Mouse (Mus musculus) ES-E14 (cell line): ENCODE results near the gene Padi2. TPM values are rescaled to one million over a fixed set of nuclear protein-coding genes. Genes with fewer than 3 reads are reported as not detected.

Experiments
- DNase-seq: peaks from one replicate; pipeline ENCODE4 v3.0.0-alpha.2; 2013; ENCODE audit warnings: low read depth, low spot score
- H3K27ac ChIP-seq: 2 replicates; pipeline ENCODE4 v1.5.1; 2012; ENCODE audit warnings: low read depth, mild to moderate bottlenecking, low read length, moderate library complexity, mixed read lengths; ENCODE audit not compliant: poor library complexity, insufficient read depth, severe bottlenecking
- H3K36me3 ChIP-seq: 2 replicates; pipeline ENCODE4 v1.6.1; 2012; ENCODE audit warnings: mild to moderate bottlenecking, low read length, moderate library complexity, mixed read lengths; ENCODE audit not compliant: control insufficient read depth, poor library complexity, insufficient read depth, severe bottlenecking
- H3K4me1 ChIP-seq, 2 experiments: fragments of 150-350 bp in 1 of 2; sonication (generic) in 1 of 2; 2 replicates each; pipeline ENCODE4 v1.6.1; 2012; ENCODE audit warnings: low read length in 2 of 2, mild to moderate bottlenecking in 1 of 2, mixed read lengths in 1 of 2; ENCODE audit not compliant: control insufficient read depth in 2 of 2, insufficient read depth in 2 of 2, poor library complexity in 1 of 2
- H3K4me3 ChIP-seq, 2 experiments: fragments of 150-350 bp in 1 of 2; sonication (generic) in 1 of 2; 2 replicates each; pipeline ENCODE4 v1.5.1; 2012; ENCODE audit warnings: low read length in 2 of 2, low read depth in 1 of 2, mild to moderate bottlenecking in 1 of 2, mixed read lengths in 1 of 2; ENCODE audit not compliant: insufficient read depth in 1 of 2, poor library complexity in 1 of 2, severe bottlenecking in 1 of 2
- H3K9ac ChIP-seq: 2 replicates; pipeline ENCODE4 v1.6.1; 2012; ENCODE audit warnings: low read depth, mild to moderate bottlenecking, low read length, mixed read lengths; ENCODE audit not compliant: poor library complexity, insufficient read depth, severe bottlenecking
- H3K9me3 ChIP-seq: fragments of 150-350 bp; sonication (generic); 2 replicates; pipeline ENCODE4 v1.6.1; 2012; ENCODE audit warnings: low read depth, mild to moderate bottlenecking, low read length; ENCODE audit not compliant: control insufficient read depth, insufficient read depth
- CHD2 ChIP-seq: IDR thresholded peaks from 2 replicates; pipeline ENCODE4 v1.6.1; 2014; ENCODE audit warnings: mild to moderate bottlenecking, low read depth, low read length, inconsistent platforms
- HCFC1 ChIP-seq: IDR thresholded peaks from 2 replicates; pipeline ENCODE4 v1.6.1; 2012; ENCODE audit warnings: low read length, inconsistent platforms, borderline replicate concordance; ENCODE audit not compliant: insufficient read depth
- MAFK ChIP-seq: IDR thresholded peaks from 2 replicates; pipeline ENCODE4 v1.6.1; 2014; ENCODE audit warnings: mild to moderate bottlenecking, low read depth, low read length, inconsistent platforms; ENCODE audit not compliant: insufficient read depth
- ZC3H11A ChIP-seq: IDR thresholded peaks from 2 replicates; pipeline ENCODE4 v1.6.1; 2012; ENCODE audit warnings: low read depth, mild to moderate bottlenecking, inconsistent platforms, low read length, borderline replicate concordance
- ZNF384 ChIP-seq: IDR thresholded peaks from 2 replicates; pipeline ENCODE4 v1.6.1; 2012; ENCODE audit warnings: low read depth, low read length, inconsistent platforms
- in situ Hi-C, 2 experiments: fragments of 600-800 bp; cut with MboI; formaldehyde crosslinking; loops; one replicate each; pipeline ENCODE4 v1.15.1; 2025; ENCODE audit warnings: low sequenced_read_pairs in 2 of 2, inconsistent platforms in 1 of 2; ENCODE audit not compliant: unreplicated experiment in 2 of 2
- total RNA-seq: library from RNA; depleted of rRNA; stranded (reverse); fragments of 300-350 nt; gene quantifications from 2 replicates; pipeline ENCODE4 v1.2.3, GENCODE M21; 2012

Gene Padi2
- total RNA-seq, 1 experiment, result 0.94 TPM

- TF ChIP-seq HCFC1 (no peak), MAFK (no peak), ZNF384 (no peak), CHD2 (no peak), ZC3H11A (no peak)
- no peak overlapping the region for H3K9ac ChIP-seq
- H3K27ac ChIP-seq, result no peak overlapping the region
- DNase-seq, result no peak
- H3K36me3 ChIP-seq, result no peaks in the 10 kb centered on the region
- no peak overlapping the region for H3K4me3 ChIP-seq
- in situ Hi-C loops, result no loop called here
- peaks cover 0 to 4% of the 10 kb centered on the region in 2 experiments; a peak in 2 of 4 replicates for H3K4me1 ChIP-seq
- H3K9me3 ChIP-seq, result no peaks in the 10 kb centered on the region
These were observed 33.1 kb upstream of the Padi2 start for GRCm38 (mm10) chr4:140873011-140873410.

- H3K4me3 ChIP-seq, result no peak overlapping the region
- no peak overlapping the region for H3K27ac ChIP-seq
- no peaks in the 10 kb centered on the region for H3K4me1 ChIP-seq
- TF ChIP-seq ZNF384 (no peak), MAFK (no peak), HCFC1 (no peak), ZC3H11A (no peak)
- no peaks in the 10 kb centered on the region for H3K9me3 ChIP-seq
- no peaks in the 10 kb centered on the region for H3K36me3 ChIP-seq
- no peak overlapping the region for H3K9ac ChIP-seq
- no peak for DNase-seq
- in situ Hi-C loops, result no loop called here
These were observed 30.0 kb upstream of the Padi2 start for GRCm38 (mm10) chr4:140876161-140876560.

GRCm38 (mm10) chr4:140876681-140877080, 29.5 kb upstream of the Padi2 start:
- no peaks in the 10 kb centered on the region for H3K9me3 ChIP-seq
- H3K36me3 ChIP-seq, result no peaks in the 10 kb centered on the region
- no peak for TF ChIP-seq ZC3H11A
- TF ChIP-seq CHD2, result no peak
- no peak for TF ChIP-seq HCFC1
- TF ChIP-seq MAFK, result no peak
- H3K9ac ChIP-seq, result no peak overlapping the region
- in situ Hi-C loops, result no loop called here
- peaks cover 0 to under 1% of the 10 kb centered on the region in 2 experiments; a peak in 1 of 4 replicates for H3K4me1 ChIP-seq
- no peak overlapping the region for H3K4me3 ChIP-seq
- no peak for DNase-seq
- H3K27ac ChIP-seq, result no peak overlapping the region

- in situ Hi-C loops, result no loop called here
These were observed 28.7 kb upstream of the Padi2 start for GRCm38 (mm10) chr4:140877441-140877840.

GRCm38 (mm10) chr4:140878655-140879054, 27.5 kb upstream of the Padi2 start:
- H3K9ac ChIP-seq, result no peak overlapping the region
- DNase-seq, result no peak
- in situ Hi-C loops, result no loop called here
- H3K9me3 ChIP-seq, result no peaks in the 10 kb centered on the region
- H3K4me1 ChIP-seq, result peaks cover 0 to 2% of the 10 kb centered on the region in 2 experiments; a peak in 1 of 4 replicates
- no peaks in the 10 kb centered on the region for H3K36me3 ChIP-seq
- no peak overlapping the region for H3K4me3 ChIP-seq
- no peak overlapping the region for H3K27ac ChIP-seq
- no peak for TF ChIP-seq CHD2
- no peak for TF ChIP-seq MAFK
- TF ChIP-seq ZNF384, result no peak
- no peak for TF ChIP-seq HCFC1
- TF ChIP-seq ZC3H11A, result no peak

More at GRCm38 (mm10) chr4:140877441-140877840, 28.7 kb upstream of the Padi2 start:
- no peak overlapping the region for H3K9ac ChIP-seq
- H3K4me3 ChIP-seq, result no peak overlapping the region
- no peak overlapping the region for H3K27ac ChIP-seq
- no peak for DNase-seq
- H3K36me3 ChIP-seq, result no peaks in the 10 kb centered on the region
- peaks cover 0 to 2% of the 10 kb centered on the region in 2 experiments; a peak in 1 of 4 replicates for H3K4me1 ChIP-seq
- no peaks in the 10 kb centered on the region for H3K9me3 ChIP-seq
- TF ChIP-seq ZNF384 (no peak), MAFK (no peak), CHD2 (no peak), ZC3H11A (no peak), HCFC1 (no peak)
